Mouse (Mus musculus) heart, embryonic 16.5 days (tissue): ENCODE measurements around the gene Cdh4. TPM values are rescaled to one million over a fixed set of nuclear protein-coding genes. Genes with fewer than 3 reads are reported as not detected.

Experiments used
- ATAC-seq: fragments of 200-750 bp; cut with Nextera tagmentation; replicated peaks from 2 replicates; pipeline ENCODE4 v1.8.0; 2017; ENCODE audit warnings: moderate number of reproducible peaks; ENCODE audit not compliant: insufficient read depth, low FRiP score; ENCODE audit errors: extremely low read depth
- H3K27ac ChIP-seq: fragments of 300-500 bp; sonication (generic); 2 replicates; pipeline ENCODE4 v1.5.1; 2014; ENCODE audit warnings: mild to moderate bottlenecking, low read length, control low read depth, moderate library complexity
- H3K27me3 ChIP-seq: fragments of 300-500 bp; sonication (generic); 2 replicates; pipeline ENCODE4 v1.6.1; 2014; ENCODE audit warnings: low read length, mixed read lengths; ENCODE audit not compliant: control insufficient read depth, insufficient read depth
- H3K36me3 ChIP-seq: fragments of 300-500 bp; sonication (generic); 2 replicates; pipeline ENCODE4 v1.6.1; 2014; ENCODE audit not compliant: control insufficient read depth, insufficient read depth
- H3K4me1 ChIP-seq: fragments of 300-500 bp; sonication (generic); 2 replicates; pipeline ENCODE4 v1.6.1; 2014; ENCODE audit warnings: low read length, mixed read lengths; ENCODE audit not compliant: control insufficient read depth, insufficient read depth
- H3K4me2 ChIP-seq: fragments of 300-500 bp; sonication (generic); 2 replicates; pipeline ENCODE4 v1.6.1; 2014; ENCODE audit warnings: low read depth, mild to moderate bottlenecking, control low read depth, low read length
- H3K4me3 ChIP-seq: fragments of 300-500 bp; sonication (generic); 2 replicates; pipeline ENCODE4 v1.5.1; 2014; ENCODE audit warnings: mild to moderate bottlenecking, control low read depth, low read length
- H3K9ac ChIP-seq: fragments of 300-500 bp; sonication (generic); 2 replicates; pipeline ENCODE4 v1.6.1; 2014; ENCODE audit warnings: low read length, control low read depth
- H3K9me3 ChIP-seq: fragments of 300-500 bp; sonication (generic); replicated peaks from 2 replicates; pipeline ENCODE4 v1.6.1; 2016; ENCODE audit warnings: low read length; ENCODE audit not compliant: control insufficient read depth
- WGBS: fragments of 180-500 bp; shearing (Covaris S2); extraction: QIAGEN DNeasy Blood & Tissue Kit; methylation state at CpG from one replicate; pipeline ENCODE4 v1.1.7; 2014; 5-methylcytosine and 5-hydroxymethylcytosine counted together
- polyA plus RNA-seq: library from polyadenylated mRNA; unstranded; fragments of >200 nt; fragmentation: Nextera tagmentation; extraction: Ambion mirVana; gene quantifications from 2 replicates; pipeline ENCODE4 v1.2.1, GENCODE M21; 2015

Cdh4 gene
- polyA plus RNA-seq, 1 experiment from 2014 or later = 6.5 TPM

- no peaks in the 10 kb centered on the region for H3K36me3 ChIP-seq
- H3K27ac ChIP-seq = no peak overlapping the region
- peaks cover 15% of the 10 kb centered on the region for H3K27me3 ChIP-seq
- no peak overlapping the region for H3K4me2 ChIP-seq
- no peak for ATAC-seq
- H3K4me1 ChIP-seq = no peaks in the 10 kb centered on the region
- peaks cover 25% of the 10 kb centered on the region for H3K9me3 ChIP-seq
- no peak overlapping the region for H3K9ac ChIP-seq
- H3K4me3 ChIP-seq = no peak overlapping the region
- WGBS = 93% methylated on average over 1 of the region's 1 CpGs
Measured at GRCm38 (mm10) chr2:179449018-179449417, 6.8 kb downstream of the Cdh4 start.

GRCm38 (mm10) chr2:179459196-179459595, 17.0 kb downstream of the Cdh4 start:
- Histone ChIP-seq H3K36me3 (peaks cover 7% of the 10 kb centered on the region; the same call in 1 of the 2 replicates), H3K27me3 (no peaks in the 10 kb centered on the region), H3K9me3 (peaks cover 82% of the 10 kb centered on the region), H3K27ac (no peak overlapping the region), H3K4me3 (no peak overlapping the region), H3K4me1 (no peaks in the 10 kb centered on the region), H3K4me2 (no peak overlapping the region), H3K9ac (no peak overlapping the region)
- WGBS = 77% methylated on average over 4 of the region's 4 CpGs
- ATAC-seq = no peak

- Histone ChIP-seq H3K9ac (no peak overlapping the region), H3K36me3 (peaks cover 7% of the 10 kb centered on the region; the same call in 1 of the 2 replicates), H3K4me3 (no peak overlapping the region), H3K27me3 (no peaks in the 10 kb centered on the region), H3K4me2 (no peak overlapping the region), H3K9me3 (peaks cover 81% of the 10 kb centered on the region), H3K4me1 (no peaks in the 10 kb centered on the region), H3K27ac (no peak overlapping the region)
- 98% methylated on average over 2 of the region's 2 CpGs for WGBS
- ATAC-seq = no peak
Measured at GRCm38 (mm10) chr2:179459606-179460005, 17.4 kb downstream of the Cdh4 start.

- Histone ChIP-seq H3K4me2 (no peak overlapping the region), H3K9me3 (peaks cover 78% of the 10 kb centered on the region), H3K4me3 (no peak overlapping the region), H3K4me1 (no peaks in the 10 kb centered on the region), H3K36me3 (peaks cover 7% of the 10 kb centered on the region; the same call in 1 of the 2 replicates), H3K27me3 (no peaks in the 10 kb centered on the region), H3K9ac (no peak overlapping the region), H3K27ac (no peak overlapping the region)
- no peak for ATAC-seq
- 79% methylated on average over 4 of the region's 4 CpGs for WGBS
Measured at GRCm38 (mm10) chr2:179463514-179463913, 21.3 kb downstream of the Cdh4 start.

GRCm38 (mm10) chr2:179467839-179468445, 25.7 kb downstream of the Cdh4 start:
- Histone ChIP-seq H3K9me3 (peaks cover 43% of the 10 kb centered on the region), H3K36me3 (no peaks in the 10 kb centered on the region), H3K27me3 (no peaks in the 10 kb centered on the region), H3K4me1 (no peaks in the 10 kb centered on the region), H3K9ac (no peak overlapping the region), H3K27ac (no peak overlapping the region), H3K4me3 (no peak overlapping the region), H3K4me2 (no peak overlapping the region)
- 81% methylated on average over 8 of the region's 8 CpGs for WGBS
- no peak for ATAC-seq

- no peaks in the 10 kb centered on the region for H3K27me3 ChIP-seq
- ATAC-seq = no peak
- H3K27ac ChIP-seq = no peak overlapping the region
- H3K9me3 ChIP-seq = 0 out of 2 replicates have a peak, but pooled peaks cover 12% of the 10 kb centered on the region
- H3K4me3 ChIP-seq = no peak overlapping the region
- H3K4me1 ChIP-seq = no peaks in the 10 kb centered on the region
- 75% methylated on average over 6 of the region's 6 CpGs for WGBS
- H3K9ac ChIP-seq = no peak overlapping the region
- no peaks in the 10 kb centered on the region for H3K36me3 ChIP-seq
- H3K4me2 ChIP-seq = no peak overlapping the region
Measured at GRCm38 (mm10) chr2:179476622-179477021, 34.4 kb downstream of the Cdh4 start.

GRCm38 (mm10) chr2:179480800-179481200, 38.6 kb downstream of the Cdh4 start:
- Histone ChIP-seq H3K4me3 (no peak overlapping the region), H3K9me3 (0 out of 2 replicates have a peak, but pooled peaks cover 2% of the 10 kb centered on the region), H3K36me3 (no peaks in the 10 kb centered on the region), H3K27me3 (no peaks in the 10 kb centered on the region), H3K4me2 (no peak overlapping the region), H3K27ac (no peak overlapping the region), H3K9ac (no peak overlapping the region), H3K4me1 (no peaks in the 10 kb centered on the region)
- ATAC-seq = no peak
- 79% methylated on average over 5 of the region's 5 CpGs for WGBS

GRCm38 (mm10) chr2:179481363-179481762, 39.1 kb downstream of the Cdh4 start:
- Histone ChIP-seq H3K27me3 (no peaks in the 10 kb centered on the region), H3K9ac (no peak overlapping the region), H3K4me1 (no peaks in the 10 kb centered on the region), H3K4me2 (no peak overlapping the region), H3K4me3 (no peak overlapping the region), H3K9me3 (0 out of 2 replicates have a peak, but pooled peaks cover 2% of the 10 kb centered on the region), H3K27ac (no peak overlapping the region), H3K36me3 (no peaks in the 10 kb centered on the region)
- no peak for ATAC-seq
- 87% methylated on average over 10 of the region's 10 CpGs for WGBS

- no peaks in the 10 kb centered on the region for H3K36me3 ChIP-seq
- 76% methylated on average over 21 of the region's 21 CpGs for WGBS
- H3K4me3 ChIP-seq = no peak overlapping the region
- H3K9ac ChIP-seq = no peak overlapping the region
- no peak for ATAC-seq
- H3K4me2 ChIP-seq = no peak overlapping the region
- H3K27ac ChIP-seq = no peak overlapping the region
- H3K27me3 ChIP-seq = 0 out of 2 replicates have a peak, but pooled peaks cover 2% of the 10 kb centered on the region
- no peaks in the 10 kb centered on the region for H3K4me1 ChIP-seq
- no peaks in the 10 kb centered on the region for H3K9me3 ChIP-seq
Measured at GRCm38 (mm10) chr2:179488526-179489139, 46.4 kb downstream of the Cdh4 start.
